Mouse (Mus musculus) liver, postnatal 0 days (tissue): ENCODE measurements around the gene Exd1.

Experiments
- CTCF ChIP-seq: sonication (generic); IDR thresholded peaks from 2 replicates; pipeline ENCODE4 v1.5.1; 2016; ENCODE audit warnings: antibody characterized with exemption, low read depth
- EP300 ChIP-seq: IDR thresholded peaks from 2 replicates; pipeline ENCODE4 v1.6.1; 2016; ENCODE audit warnings: antibody characterized with exemption, low read depth, mild to moderate bottlenecking

DNA sequence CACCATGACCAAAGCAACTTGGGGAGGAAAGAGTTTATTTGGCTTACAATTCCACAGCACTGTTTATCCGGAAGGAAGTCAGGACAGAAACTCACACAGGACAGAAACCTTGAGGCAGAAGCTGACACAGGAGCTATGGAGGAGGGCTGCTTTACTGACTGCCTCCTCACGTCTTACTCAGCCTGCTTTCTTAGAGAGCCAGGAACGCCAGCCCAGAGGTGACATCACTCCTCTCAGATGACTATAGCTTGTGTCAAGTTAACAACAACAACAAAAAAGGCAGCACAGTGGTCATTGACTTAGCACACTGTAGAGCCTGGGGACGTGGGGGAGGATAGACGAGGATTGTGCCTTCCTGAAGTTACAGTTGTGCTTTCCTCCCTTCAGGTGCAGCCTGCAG is 55.5 kb downstream of the Exd1 start:
- TF ChIP-seq CTCF (no peak), EP300 (no peak)
